Mouse (Mus musculus) MN1 (cell line): ENCODE results near the gene Il18rap.

Source experiments
- DNase-seq: peaks from one replicate; pipeline ENCODE4 v3.0.0-alpha.2; 2016; ENCODE audit warnings: low spot score

Il18rap gene

DNA sequence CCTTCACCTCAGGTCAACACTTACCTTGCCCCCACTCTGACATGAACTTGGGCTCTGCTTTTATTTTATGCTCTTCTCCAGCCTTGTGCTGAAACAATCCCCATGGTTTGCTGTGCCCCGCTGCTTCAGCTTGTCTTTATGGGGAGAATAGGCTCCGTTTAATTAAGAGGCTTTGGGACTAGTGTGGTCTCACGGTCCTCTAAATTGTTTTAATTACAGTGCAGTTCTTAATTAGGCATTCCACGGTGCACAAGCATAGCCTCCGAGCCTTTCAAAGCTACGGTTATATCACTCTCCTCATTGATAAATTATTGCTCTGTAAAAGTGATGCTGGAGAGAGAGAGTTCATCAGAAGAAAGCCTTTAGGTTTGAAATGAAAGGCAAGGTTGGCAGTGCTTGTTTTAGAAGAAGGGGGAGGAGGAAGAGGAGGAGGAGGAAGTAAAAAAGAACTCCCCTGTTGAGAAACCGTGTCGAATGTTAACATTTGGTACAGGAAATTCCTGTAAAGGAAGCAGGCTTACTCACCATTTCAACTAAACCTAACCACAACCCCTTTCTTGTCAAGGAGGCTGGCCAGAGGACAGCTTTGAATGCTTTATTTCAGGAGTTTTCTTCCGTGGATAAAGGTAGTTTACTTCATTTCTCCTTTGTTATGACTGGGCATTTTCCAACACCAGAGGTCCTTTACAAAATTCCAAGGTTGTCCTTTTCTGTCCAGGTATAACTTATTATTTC, at the start of gene Il18rap:
Il18rap (plus strand) TSS at position 512 of the 735 bp plus-strand sequence.
- DNase-seq, result no peak

DNA sequence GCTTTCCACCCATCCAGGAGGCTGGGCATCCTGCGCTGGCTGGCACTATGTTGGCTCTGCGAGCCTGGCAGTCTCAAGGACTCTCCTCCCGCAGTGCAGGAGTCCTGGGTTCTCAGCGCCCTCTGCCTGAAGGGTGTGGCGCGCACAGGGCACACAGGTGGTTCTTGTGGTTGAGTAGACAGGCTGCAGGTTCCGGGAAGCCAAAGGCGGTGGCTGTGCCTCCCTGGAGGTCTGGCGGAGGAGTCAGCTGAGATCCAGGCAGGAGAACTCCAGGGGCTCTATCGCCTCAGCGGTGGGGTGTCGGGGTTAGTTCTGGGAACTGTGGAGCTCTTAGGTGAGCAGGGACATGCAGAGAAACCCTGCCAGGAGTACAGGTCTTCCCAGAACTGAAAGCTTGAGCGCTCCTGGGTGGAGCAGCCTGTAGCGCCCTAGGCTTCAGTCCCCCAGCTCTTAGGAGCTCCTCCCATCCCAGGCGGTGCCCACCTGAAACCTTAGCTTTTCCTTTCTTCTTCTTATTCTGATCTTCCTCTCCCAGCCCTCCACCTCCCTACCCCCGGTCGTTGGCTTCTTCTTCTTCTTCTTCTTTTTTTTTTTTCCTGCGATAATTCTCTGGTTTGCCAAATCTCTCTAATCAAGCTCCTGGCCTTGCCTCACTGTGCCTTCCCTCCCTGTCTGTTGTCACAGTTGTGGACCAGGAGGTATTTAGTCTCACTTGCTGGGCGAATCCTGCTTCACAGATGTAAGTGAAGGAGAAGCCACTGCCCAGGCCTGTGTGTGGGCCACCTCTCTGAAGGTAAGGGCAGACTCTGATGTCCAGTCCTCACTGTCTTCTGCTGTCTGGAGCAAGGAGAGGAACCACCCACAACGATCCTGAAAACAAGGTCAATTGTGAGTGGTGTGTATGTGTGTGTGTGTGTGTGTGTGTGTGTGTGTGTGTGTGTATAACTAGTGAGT, 49.4 kb upstream of the Il18rap start, which contains the start of gene Il18r1:
Il18r1 (plus strand) TSS at position 76 of the 954 bp plus-strand sequence.
- no peak for DNase-seq

DNA sequence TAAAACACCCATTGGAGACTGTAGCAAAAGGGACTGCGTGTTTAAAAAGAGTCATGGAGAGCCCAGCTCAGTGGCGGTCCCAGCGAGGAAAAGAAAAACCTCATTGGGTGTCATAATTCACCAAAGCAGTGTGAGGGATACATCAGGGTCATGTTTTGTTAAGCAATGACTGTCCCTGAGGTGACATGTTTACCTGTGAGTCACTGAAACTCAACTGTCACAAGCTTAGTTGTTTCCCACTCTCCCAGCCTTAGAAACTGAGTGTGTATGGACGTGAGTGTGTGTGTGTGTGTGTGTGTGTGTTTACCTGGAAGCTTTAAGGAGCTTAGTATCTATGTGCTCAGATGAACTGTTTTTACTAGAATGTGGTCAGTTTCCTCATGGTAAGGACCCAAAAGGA, 47.9 kb upstream of the Il18rap start:
- DNase-seq, result no peak

DNA sequence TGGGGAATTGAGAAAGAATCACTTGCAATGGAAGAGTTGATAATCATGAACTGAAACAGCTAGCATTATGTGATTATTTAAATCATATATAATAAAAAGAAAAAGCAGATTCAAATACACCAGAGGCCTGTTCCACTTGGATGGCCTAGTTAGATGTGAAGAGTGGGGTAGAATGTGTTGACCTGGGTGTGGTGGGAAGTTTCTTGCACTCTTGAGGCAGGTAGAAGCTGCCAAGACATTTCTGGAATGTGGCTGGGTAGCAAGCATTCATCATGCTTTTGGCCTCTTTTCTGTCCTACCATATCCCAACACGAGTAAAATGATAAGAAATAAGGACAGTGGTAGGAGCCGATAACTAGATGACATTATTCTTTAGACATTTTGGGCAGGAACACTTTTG, 46.4 kb upstream of the Il18rap start:
- no peak for DNase-seq

DNA sequence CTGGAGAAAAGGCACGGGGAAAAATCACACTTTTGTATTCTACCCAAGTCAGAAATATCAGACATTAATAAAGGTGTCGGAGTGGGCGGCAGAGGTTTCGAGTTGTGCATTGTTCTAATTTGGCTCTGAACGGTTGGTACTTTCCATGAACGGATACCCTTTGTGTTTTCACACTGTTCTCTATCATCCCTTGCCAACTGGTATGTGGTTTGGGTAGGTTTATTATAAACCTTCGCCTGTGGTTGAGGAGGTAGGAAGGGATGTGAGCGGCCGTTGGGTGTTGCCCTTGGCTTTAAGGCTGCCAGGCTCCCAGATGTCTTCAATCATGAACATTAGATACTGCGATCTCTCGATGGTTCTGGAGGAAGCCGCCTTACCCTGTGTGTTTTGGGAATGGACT, 45.3 kb upstream of the Il18rap start:
- DNase-seq, result no peak

DNA sequence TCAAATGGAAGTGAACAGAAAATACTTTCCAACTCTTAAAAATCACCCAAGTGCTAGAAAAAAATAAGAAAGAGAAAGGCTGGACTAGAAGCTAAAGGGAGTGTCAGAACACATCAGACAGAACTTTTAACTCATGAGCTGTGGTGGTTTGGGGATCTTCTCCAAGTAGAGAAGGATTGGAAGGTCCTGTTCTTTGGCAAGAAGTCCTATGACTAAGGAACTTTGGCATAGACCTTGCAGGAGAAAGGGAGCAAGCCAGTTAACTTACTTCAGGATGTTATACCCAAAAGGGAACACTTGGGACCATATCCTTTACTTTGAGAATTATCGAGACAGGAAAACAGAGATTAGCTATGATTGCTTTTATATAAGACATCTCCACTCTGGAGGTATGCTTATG, 42.8 kb upstream of the Il18rap start:
- no peak for DNase-seq

DNA sequence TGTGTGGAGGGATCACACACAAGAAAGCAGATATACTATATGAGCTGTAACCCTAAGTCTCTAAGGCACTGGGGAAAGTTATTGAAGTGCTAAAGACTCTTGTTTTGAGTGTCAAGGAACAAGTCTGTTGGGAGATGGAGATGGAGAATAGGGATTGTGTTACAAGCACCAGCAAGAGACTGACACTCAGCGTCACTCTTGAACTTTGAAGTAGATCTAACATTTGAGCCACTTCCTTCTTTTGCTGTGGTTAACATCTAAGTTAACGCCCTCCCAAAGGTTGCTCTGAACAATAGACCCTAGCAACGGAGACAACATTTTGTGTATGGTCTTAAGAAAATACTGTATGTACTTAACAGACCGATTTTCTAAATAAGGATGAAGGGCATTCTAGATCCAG, 41.5 kb upstream of the Il18rap start:
- no peak for DNase-seq

DNA sequence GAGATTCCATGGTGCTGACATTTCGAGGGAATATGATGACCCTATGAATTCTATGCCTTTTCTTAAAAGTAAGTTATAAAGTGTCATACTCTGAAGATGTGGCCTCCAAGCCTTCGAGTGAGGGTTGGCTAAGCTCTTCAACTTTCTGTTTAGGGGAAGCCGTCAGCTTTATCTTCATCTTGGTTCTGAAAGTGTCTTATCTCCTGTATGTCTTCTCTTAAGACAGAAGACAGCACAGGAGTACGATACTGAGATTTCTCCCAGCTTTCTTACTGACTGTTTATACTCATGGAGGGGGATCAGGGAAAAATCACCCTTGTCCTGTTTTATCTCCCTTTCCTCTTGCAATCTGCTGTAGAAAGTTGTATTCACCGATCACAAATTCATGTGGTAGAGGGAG, 40.8 kb upstream of the Il18rap start:
- DNase-seq, result no peak

DNA sequence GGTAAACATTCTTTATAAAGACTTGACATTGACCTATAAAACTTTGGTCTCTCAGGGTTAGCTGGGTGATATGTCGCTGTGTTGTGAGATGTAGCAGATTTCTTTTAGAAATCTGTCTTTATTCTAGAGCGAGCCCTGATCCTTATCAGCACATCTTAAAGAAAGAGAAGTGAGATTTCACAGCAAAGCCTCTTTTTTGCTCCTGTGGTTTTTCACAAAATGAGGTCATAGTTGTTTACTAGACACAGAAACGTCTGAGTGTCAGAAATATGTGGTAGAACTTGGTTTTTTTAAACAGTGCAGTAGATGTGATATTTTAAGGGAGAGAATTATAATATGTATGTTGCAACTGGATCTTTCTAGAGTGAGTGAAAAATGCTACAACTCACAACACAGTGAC, 39.5 kb upstream of the Il18rap start:
- no peak for DNase-seq

DNA sequence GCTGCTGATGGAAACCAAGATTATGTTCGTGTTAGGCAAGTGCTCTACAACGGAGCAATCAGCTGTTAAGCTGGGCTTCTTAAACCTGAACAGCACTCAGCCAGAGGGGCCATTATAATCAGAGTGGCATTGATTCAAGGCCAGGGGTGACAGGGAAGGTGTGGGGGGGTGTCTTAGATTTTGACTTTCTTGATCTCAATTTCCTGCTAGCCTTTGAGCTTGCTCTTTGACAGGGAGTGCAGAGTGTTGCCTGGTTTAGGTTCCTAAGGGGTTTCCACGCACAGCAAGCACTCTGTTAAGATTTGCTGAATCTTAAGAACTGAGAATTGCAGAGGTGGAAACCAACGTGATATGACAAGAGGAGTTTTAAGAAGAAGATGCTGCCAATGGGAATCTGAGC, 38.4 kb upstream of the Il18rap start:
- DNase-seq, result no peak

DNA sequence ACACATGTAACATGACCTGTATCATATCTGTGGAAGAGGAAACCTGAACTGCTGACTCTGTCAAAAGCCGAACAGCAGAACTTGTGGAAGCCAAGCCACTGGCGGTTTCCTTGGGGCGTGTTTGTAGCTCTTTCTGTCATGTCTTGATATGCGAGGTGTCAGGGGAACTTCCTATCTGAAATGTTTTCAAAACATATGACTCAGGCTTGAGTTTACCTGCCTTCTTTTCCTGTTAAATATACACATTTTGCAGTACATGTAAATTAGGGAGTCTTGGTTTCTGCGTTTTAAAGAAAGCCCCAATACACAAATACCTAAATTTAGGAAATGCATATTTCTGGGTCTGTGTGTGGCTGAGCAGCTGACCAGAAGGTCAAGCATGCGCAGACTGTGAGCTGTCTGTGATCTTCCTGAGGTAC, 35.6 kb upstream of the Il18rap start:
- no peak for DNase-seq

DNA sequence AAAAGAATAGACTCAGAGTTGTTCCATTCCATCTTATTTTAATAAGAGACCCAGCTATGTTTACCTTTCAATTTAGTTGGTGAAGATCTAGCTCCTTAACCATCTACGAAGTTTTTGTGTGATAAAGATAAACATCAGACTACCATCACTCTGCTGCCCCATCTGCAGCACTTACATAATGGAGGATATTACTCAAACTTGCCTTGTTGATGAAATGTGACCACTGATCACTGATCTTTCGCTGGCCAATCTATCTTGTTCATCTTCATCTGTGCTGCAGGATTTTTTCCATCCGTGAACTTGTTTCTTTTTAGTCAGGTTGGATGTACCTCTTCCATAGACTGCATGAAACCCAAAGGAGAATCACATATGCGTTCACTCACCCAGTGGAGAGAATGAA, 20.6 kb upstream of the Il18rap start:
- DNase-seq, result no peak

DNA sequence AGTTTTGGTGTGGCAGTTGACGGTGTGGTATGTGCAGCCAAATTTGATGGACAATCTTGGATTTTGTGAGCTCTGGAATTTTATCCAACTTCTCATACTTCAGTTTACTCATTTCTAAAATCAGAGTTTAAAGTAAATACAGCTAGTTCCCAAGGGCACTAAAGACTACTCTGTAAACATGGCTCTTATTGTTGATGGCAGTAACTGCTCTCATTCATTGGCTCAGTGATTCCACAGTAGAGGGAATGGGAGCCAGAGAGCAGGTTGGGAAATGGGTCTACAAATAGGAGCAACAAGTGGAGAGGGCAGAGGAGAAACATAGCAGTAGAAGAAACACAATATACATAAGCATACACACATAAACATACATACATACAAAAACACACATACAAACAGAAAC, 15.5 kb upstream of the Il18rap start:
- DNase-seq, result no peak

DNA sequence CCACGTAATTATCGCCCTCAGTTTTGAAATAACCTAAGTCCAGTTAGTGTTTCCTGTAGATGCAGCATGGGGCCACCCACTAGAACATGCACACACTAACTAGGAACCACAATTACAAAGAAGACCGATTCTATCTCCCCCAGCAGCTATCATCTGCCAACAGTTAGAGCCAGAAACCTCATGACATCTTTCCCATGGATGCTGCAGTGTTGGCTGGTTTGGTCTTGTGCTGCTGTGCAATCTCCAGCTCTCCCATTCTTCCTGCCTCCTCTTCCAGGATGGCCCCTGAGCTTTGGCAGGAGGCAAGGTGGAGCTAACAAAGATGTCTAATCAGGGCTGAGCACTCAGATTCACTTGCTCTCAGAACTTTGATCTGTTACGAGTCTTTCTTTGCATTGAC, 14.0 kb upstream of the Il18rap start:
- DNase-seq, result no peak

DNA sequence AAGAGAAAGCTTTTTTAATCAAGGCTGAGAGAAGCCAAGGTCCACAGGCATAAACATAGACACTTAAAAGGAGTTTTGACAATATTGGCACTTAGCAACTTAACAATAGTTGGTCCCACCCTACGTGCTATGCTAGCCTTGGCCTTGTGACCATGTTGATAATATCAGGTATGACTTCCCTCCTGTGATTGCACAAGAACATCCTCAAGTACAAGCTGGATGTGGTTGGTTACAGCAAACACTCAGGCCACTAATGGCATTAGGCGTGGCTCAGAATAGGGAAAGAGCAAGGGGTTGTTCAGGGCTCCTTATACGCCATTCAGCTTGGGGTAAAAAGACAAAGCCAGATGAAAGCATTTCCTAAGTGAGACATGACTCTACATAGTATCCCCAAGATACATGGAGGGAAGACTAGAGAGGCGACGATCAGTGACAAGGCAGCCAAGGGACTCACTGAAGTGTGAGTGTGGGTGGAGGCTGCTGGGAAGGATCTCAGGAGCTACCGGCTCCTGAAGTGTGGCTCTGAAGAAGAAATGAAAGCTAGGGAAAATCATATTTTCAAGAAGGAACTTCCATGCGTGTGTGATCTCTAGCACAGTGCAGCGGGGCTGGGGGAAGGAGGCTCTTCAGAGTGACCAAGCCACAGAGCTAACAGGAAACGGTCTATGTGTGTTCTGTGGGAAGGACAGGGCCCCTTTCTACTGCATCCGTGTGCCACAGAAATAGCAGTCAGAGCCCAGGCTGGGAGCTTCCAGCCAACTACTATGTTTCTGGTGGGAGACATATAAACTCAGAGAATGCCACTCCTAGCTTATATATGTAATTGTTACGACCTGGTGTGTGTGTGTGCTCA, 13.4 kb upstream of the Il18rap start:
- DNase-seq, result no peak

DNA sequence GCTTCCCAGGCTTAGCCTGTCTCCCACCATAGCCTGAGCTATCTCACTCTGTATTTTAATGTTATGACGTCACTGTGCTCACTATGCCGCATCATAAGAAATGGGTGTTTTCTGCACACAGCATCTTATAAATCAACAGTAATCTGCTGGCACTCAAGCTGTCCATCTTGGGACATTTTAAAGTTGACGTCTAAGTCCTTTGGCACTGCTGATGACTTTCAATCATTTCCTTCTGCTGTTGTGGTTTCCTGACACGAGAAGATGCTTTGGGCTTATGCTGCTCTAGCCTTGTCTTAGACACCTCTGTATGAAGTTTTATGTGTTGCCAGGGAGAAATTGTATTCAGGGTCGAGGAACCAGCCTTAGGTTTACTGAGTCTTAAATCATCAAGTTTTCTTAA, 10.6 kb upstream of the Il18rap start:
- no peak for DNase-seq

DNA sequence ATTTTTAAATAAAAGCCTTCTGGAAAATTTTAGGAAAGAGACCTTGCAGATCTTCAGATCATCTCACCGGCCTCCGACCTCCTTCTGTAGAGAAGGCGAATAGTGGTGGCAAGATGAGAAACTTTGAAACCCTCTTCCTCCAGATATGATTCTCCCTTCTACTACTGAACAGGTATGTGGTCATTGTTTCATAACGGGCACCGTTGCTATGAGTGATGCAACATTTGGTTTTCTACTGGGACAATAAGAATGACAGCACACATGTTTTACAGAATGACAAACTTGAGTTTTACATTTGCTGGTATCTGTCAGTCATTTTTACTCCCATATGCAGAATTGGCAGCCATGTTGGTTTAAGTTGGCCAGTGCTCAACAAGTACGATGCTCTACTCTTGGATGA, 1.2 kb downstream of the Il18rap start:
- DNase-seq, result no peak

DNA sequence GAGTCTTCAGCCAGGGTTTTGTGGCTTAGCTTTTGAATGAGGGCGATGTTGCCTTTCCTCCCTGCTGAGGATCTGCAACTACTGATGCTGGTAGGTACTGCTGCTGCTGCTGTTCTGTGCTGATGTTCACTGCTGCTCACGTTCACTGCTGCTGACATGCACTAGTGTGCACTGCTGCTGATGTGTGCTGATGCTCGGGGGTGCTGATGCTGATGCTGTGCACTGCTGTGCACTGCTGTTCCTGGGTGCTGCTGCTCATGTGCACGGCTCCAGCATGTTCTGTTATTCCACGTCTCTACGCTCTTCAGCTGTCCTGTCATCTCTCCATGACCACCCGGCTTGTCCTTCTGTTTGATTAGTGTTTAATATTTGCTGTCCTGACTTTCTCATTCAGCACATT, 7.8 kb downstream of the Il18rap start:
- DNase-seq, result no peak

DNA sequence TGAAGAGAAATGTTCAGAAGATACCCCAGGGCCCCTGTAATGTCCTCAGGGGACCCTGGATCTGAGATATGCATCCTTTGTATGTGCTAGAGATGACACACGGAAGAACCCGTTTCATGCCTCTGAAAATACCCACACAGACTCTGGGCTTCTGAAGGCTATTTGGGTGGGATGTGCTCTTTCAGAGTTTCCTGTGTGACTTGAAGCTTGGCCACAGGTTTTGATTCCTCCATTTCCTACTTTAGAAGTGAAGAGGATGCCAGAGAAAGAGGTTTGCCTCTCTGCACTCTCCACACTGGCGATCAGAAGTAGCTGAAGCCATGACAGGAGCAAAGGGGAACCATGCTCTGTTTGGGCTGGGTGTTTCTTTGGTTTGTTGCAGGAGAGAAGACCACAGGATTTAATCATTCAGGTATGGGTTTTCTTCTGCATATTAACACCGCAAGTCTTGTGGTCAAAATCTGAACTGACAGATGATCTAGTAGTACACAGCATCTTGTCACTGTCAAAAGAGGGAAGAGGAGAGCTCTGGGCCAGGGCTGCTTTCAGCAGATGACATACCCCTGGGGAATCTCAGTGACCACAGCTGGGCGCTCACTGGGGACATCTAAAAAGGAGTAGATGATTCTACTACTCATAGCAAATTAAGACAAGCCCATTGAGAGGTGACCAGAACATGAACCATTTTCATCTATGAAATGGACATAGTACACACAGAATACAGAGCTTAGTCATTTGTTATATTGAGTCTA, 9.0 kb downstream of the Il18rap start:
- no peak for DNase-seq

DNA sequence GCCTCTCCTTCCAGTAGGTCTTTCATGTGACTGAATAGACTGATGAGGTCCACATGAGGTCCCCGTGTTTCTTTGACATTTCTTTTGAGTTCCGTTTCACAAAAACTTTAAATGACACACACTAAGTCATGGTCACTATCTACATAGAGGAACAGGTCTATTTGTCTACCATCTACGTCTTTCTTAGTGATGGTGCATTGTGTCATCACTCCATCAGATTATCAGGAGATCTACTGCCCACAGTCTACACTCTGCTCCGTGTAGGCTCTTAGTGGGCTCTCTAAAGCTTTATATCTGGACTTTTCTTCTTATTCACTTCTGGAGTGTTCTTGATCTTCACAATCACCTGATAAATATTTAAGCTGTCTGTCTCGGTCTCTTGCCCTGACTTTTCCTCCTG, 14.1 kb downstream of the Il18rap start:
- DNase-seq, result no peak

DNA sequence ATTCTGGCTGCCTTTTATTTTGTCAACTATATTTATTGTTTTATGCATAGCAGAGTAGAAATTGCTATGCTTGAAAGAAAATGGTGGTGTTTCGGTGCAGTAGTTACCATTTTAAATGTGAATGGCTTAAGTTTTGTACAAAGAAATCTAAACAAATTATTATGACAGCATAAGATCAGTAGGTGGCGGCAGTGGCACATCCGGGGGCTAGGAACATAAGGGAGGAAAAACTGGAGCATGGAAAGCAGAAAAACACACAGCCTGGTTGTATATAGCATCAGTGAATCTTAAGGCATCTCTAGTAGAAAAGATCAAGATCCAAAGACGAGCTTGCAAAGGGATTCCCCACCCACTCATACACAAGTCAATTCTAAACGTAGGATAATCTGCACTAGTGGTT, 22.4 kb downstream of the Il18rap start:
- no peak for DNase-seq

DNA sequence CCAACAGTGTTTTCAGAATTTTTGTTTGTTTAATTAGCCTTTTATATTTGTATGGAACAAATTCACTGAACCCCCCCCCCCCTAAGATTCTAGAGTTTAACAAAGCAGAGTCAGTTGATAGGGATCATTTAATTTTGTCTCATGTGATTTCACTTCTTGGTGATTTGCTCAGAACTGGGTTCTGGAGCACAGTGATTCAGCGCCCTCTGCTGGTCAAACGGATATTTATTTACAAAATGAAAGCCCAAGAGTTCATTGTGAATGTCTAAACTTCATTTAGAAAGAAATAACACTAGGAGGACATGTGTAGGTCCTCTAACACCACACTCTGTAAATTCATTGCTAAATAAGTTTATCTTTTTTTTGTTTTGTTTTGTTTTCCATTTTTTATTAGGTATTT, 29.5 kb downstream of the Il18rap start:
- DNase-seq, result peak; percentile 42
